In genomic region chr11:80383019-80383625, GRCm38 (mm10) we compare ENCODE assay signal across 7 mouse cellular contexts. TPM values are rescaled to one million over a fixed set of nuclear protein-coding genes. Genes with fewer than 3 reads are reported as not detected.
A peak's percentile ranks its signal among the peaks of the same experiment; 100 is the strongest.
DNase-seq lines count a peak whose midpoint lies in the region; ATAC-seq lines count a peak whose summit lies in the region.

Gene Zfp207, plus strand, starts transcription at chr11:80383279.

- H3K27me3 ChIP-seq in intestine, embryonic 16.5 days (replicated peaks; ENCODE audit: control insufficient read depth, insufficient read depth, low read length), result no peaks in the 10 kb centered on the region
- H3K27me3 ChIP-seq in midbrain, embryonic 11.5 days (ENCODE audit: control insufficient read depth, insufficient read depth, low read length), result no peaks in the 10 kb centered on the region

- intact Hi-C loops in left cerebral cortex, postnatal 36 days (cut with DNase I), result no loop called here

- H3K9me3 ChIP-seq in intestine, embryonic 16.5 days (ENCODE audit: control insufficient read depth, low read length), result no peaks in the 10 kb centered on the region
- H3K9me3 ChIP-seq in midbrain, embryonic 11.5 days (ENCODE audit: control insufficient read depth, low read length), result no peaks in the 10 kb centered on the region

- DNase-seq in adrenal gland, adult 8-10 months, result peak; percentile 95
- DNase-seq in embryo, embryonic 9.5 days (ENCODE audit: extremely low spot score), result peak; percentile 94
- DNase-seq in gastrocnemius, postnatal 4 days (ENCODE audit: low spot score in 2 of 2), result peak; percentile 96 to 99
- peak; percentile 97 to 99 for DNase-seq in left cerebral cortex, postnatal 36 days (ENCODE audit: low spot score in 2 of 2)
- DNase-seq in midbrain, embryonic 11.5 days (ENCODE audit: low spot score, missing footprints), result peak; percentile 99
- DNase-seq in skeletal muscle tissue, adult 2 months (ENCODE audit: low read depth, low spot score), result peak; percentile 95

- peak within 1 kb of the TSS; percentile 95 for H3K9ac ChIP-seq in intestine, embryonic 16.5 days (ENCODE audit: low read depth, low read length)
- peak within 1 kb of the TSS; percentile 99 for H3K9ac ChIP-seq in midbrain, embryonic 11.5 days (ENCODE audit: low read length)

- WGBS in intestine, embryonic 16.5 days, result under 1% methylated on average over 33 of the region's 33 CpGs
- under 1% methylated on average over 33 of the region's 33 CpGs for WGBS in midbrain, embryonic 11.5 days

- H3K36me3 ChIP-seq in intestine, embryonic 16.5 days (ENCODE audit: control insufficient read depth, insufficient read depth, low read length), result 0 out of 2 replicates have a peak, but pooled peaks cover 2% of the 10 kb centered on the region
- peaks cover 12% of the 10 kb centered on the region; the same call in 1 of the 2 replicates for H3K36me3 ChIP-seq in midbrain, embryonic 11.5 days (ENCODE audit: control insufficient read depth, insufficient read depth, low read length)

- H3K4me1 ChIP-seq in intestine, embryonic 16.5 days (ENCODE audit: control insufficient read depth, insufficient read depth, low read length), result peaks cover 20% of the 10 kb centered on the region
- peaks cover 21% of the 10 kb centered on the region for H3K4me1 ChIP-seq in midbrain, embryonic 11.5 days (ENCODE audit: control insufficient read depth, insufficient read depth, low read length)

- H3K4me2 ChIP-seq in intestine, embryonic 16.5 days (ENCODE audit: low read depth, low read length), result peak within 1 kb of the TSS; percentile 91
- H3K4me2 ChIP-seq in midbrain, embryonic 11.5 days, result peak within 1 kb of the TSS; percentile 88

- H3K4me3 ChIP-seq in intestine, embryonic 16.5 days (ENCODE audit: low read length), result peak within 1 kb of the TSS; percentile 97
- H3K4me3 ChIP-seq in midbrain, embryonic 11.5 days (ENCODE audit: low read depth, low read length), result peak within 1 kb of the TSS; percentile 98

- peak; percentile 94 for ATAC-seq in intestine, embryonic 16.5 days
- peak; percentile 97 for ATAC-seq in midbrain, embryonic 11.5 days (ENCODE audit: low FRiP score)

- H3K27ac ChIP-seq in intestine, embryonic 16.5 days (ENCODE audit: low read length), result peak within 1 kb of the TSS; percentile 89
- H3K27ac ChIP-seq in midbrain, embryonic 11.5 days (ENCODE audit: low read depth, low read length), result peak within 1 kb of the TSS; percentile 73

RNA-seq across cellular contexts. Expression of gene Zfp207, which starts in this region (rescaled TPM):
- 100 to 1,000 TPM; 115 to 175 (median 146) TPM for total RNA-seq in adrenal gland, adult 8-10 months (2022)
- total RNA-seq in gastrocnemius, postnatal 4 days (2021), result 100 to 1,000 TPM; 111 to 146 TPM
- polyA plus RNA-seq in intestine, embryonic 16.5 days (2015; fragmentation: Nextera tagmentation; extraction: Ambion mirVana), result 170 and 172 TPM in 2 replicates
- total RNA-seq in left cerebral cortex, postnatal 36 days (2021), result 100 to 1,000 TPM in 1 of 2 experiments, 10 to 100 TPM in 1; 99.3 to 152 TPM
- 338 and 371 TPM in 2 replicates for polyA plus RNA-seq in midbrain, embryonic 11.5 days (2014; fragmentation: Nextera tagmentation; extraction: Ambion mirVana)

Comparison
In these comparisons a context has a peak if more than half of its experiments do, and no peak if none do; other contexts are left out.
1. Peak in every context shown above with its lines: DNase-seq, ATAC-seq, H3K4me3 ChIP-seq and H3K27ac ChIP-seq.